Mouse (Mus musculus): ENCODE results near the gene Dennd5a.

DNA sequence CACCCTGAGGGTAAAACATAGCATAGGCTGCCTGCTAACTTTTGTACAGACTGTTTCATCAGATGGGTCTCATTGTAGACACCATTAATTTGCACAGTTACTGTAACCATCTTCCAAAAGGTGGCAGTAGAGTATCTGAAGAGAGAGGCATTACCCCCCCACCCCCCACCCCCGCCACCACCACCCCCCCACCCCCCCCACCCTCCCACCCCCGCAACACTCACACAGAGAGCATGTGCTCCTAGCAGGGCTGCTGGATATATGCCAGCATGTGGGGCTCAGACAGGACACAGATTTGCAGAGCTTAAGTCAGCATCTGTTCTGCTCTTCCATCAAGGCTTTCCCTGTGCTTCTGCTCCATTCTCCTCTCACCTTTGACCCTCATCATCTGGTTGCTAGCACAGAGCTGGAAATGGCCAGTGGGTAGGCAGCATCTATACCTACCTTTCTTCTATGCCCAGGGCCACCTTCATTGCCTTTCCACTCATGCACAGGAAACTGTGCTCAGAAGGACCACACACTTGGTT lies 8.7 kb upstream of the Dennd5a start:
- TF ChIP-seq CTCF (IDR thresholded peaks at IDR 0.05; ENCODE audit: low read depth) (peak; percentile 59), EP300 (optimal IDR thresholded peaks at IDR 0.05) (no peak)

Data from stomach, postnatal 0 days (tissue).